Mouse (Mus musculus): ENCODE measurements around the gene Iars2.

DNA sequence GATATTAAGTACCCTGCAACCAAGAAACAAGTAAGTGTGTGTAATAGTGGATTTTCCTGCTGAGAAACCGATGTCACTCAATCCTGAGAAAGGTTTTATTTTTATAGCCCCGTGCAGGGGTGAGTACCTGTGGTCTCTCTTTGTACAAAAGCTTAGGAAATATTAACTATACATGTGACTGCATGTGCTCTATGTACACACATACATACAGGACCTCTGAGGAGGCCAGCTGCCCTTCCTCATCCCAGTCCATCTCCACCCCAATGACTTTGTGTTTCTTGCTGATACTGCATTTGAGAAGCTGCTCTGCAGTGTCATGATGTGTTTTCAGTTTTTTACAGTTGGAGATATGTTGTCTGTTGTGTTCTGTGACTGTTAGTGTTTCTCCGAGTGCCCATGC lies 76.8 kb downstream of the Iars2 start:
- no peak for TF ChIP-seq CHD2 (IDR thresholded peaks at IDR 0.05; ENCODE audit: low read depth, low read length)
- TF ChIP-seq ZC3H11A (IDR thresholded peaks at IDR 0.05; ENCODE audit: borderline replicate concordance, low read depth, low read length) = no peak
- TF ChIP-seq MAFK (IDR thresholded peaks at IDR 0.05; ENCODE audit: insufficient read depth, low read depth, low read length) = no peak

Data from ES-E14 (cell line).